Mouse (Mus musculus) granulocyte monocyte progenitor cell, adult 5-6 weeks (primary cell): ENCODE data around the gene Inpp4b. TPM values are rescaled to one million over a fixed set of nuclear protein-coding genes. Genes with fewer than 3 reads are reported as not detected.

Experiments used
- ATAC-seq: replicated peaks from 2 replicates; pipeline ENCODE4 v1.8.0; 2016; ENCODE audit warnings: mild to moderate bottlenecking, moderate TSS enrichment, inconsistent platforms; ENCODE audit not compliant: poor library complexity, severe bottlenecking
- total RNA-seq, 2 experiments: library from RNA; stranded (forward) in 1 of 2; stranded (reverse) in 1 of 2; fragments of 200-712, 200-1000 nt in 1 of 2; fragments of >200 nt in 1 of 2; fragmentation: Nextera tagmentation in 1 of 2; gene quantifications; 2 replicates each; pipeline ENCODE4 v1.2.3; 2014 to 2017

Inpp4b gene
- total RNA-seq, 2 experiments from 2014 or later, result 0.73 to 4.7 TPM

- ATAC-seq, result no peak
These were observed 349.8 kb downstream of the Inpp4b start for GRCm38 (mm10) chr8:81692167-81692566.

DNA sequence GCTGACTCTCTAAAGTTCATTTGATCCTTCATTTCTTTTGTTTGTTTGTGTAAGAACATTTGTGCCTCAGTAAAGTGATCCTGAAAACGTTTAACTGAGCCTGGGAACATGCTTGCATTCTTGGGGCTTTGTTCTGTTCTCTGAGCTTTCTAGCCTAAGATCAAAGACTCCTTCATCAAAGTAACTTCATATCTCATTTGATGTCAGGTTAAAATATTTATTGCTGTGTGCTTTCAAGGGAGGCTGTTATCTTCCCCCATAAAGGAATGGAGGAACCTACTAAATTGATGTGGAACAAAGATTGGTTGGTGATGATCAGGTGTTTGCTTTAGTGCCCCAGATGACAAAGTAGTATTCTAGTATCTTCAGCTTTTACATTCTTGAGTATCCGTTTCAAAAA lies 352.5 kb downstream of the Inpp4b start:
- ATAC-seq, result no peak

DNA sequence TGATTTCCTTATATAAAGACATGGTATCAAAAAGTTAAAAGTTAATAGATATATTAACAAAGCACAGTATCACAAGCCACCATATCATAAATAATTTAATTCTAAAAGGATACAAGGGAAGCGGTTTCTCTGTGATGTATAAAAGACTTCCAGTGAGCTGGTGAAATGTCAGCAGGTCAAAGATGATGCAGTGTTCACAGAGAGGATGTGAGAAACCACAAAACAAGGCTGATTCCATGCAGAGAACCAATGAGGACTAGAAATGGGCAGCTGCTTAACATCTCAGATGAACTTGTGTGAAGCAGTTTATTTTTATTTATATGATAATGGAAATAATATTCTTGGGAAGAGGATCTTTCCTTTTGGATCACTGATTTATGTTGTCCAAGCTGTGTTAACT lies 359.7 kb downstream of the Inpp4b start:
- ATAC-seq, result no peak

DNA sequence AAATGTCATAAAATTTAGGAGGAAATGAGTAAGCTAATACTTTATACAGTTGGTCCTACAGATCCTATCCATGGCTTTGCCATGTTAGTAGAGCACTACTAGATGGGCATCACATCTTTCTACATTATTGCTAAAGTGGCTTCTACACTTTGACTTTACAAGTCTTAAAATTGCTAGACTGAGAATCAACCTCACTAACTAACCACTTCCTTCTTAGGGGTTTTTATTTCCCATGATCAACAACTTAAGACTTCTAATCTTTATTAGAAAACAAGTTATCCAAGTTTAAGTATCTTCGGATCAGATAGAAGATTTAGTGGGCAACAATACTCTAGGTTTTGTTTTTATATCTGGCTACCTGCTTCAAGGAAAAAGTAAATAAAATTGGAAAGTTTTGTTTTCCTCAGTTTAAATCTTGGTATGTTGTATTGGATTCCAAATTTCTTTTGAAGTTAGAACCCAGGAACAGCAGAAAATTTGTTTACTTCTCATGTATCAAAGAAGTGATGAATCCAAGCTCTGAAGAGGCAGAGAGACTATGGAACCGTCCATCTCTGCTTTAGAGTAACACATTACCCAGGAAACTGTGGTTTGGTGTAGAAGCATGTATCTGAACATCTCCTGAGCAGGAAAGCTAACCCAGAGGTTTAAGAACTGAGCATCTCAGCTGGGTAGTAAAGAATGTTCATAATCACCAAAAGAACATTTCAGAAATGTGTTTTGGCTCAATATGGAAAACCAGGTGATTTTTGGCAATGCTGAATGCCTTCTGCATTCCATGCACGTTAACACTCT lies 361.4 kb downstream of the Inpp4b start:
- no peak for ATAC-seq

DNA sequence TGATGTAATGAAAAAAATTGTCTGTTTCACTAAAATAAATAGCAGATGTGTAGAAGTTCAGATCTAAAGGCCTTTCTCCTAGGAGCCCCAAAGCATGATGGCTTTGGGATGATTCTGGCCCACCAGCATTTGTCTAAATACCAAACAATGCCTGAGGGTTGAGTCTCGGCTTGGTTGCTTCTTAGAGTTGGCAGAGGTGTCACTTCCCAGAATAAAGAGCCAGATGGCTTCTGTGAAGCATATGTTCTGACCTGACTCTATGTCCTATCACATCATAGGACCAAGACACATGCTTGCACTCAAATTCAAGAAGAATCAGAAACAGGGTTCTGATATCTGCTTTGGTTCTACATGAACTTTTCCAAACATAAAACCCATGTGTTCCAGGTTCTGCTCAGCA lies 365.1 kb downstream of the Inpp4b start:
- ATAC-seq, result no peak

DNA sequence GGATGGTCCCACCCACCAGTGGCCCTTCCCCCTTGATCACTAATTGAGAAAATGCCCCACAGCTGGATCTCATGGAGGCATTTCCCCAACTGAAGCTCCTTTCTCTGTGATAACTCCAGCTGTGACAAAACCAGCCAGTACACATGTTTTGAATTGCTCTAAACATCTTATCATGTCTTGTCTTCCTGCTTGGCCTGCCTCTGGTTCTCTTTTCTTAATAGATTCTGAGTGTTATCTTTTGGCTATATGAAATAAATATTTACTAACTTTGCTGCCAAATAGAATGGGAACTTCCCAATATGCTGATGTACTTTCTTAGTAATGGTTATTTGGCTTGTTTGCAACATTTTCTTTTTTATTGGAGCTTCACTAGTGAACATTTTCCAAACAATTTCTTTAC lies 389.0 kb downstream of the Inpp4b start:
- ATAC-seq, result no peak

GRCm38 (mm10) chr8:81735655-81736054 lies 393.3 kb downstream of the Inpp4b start:
- no peak for ATAC-seq

DNA sequence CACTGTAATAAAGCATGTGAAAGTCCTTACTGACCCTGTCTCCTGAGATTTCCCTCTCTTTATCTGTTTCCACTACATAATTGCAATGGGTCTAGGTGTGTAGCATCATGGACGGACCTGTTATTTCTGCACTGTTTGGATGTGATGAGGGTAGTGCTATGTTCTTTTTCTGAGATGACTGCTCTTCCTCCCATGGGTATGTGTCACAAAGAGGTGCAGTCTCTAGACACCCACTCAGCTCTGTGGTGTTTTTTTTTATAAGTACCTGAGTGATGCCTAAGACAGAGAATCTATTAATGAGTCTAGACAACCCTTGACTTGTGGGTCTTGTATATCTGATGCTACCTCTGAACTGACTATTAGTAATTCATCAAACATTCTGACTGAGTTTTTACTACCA lies 393.7 kb downstream of the Inpp4b start:
- no peak for ATAC-seq

DNA sequence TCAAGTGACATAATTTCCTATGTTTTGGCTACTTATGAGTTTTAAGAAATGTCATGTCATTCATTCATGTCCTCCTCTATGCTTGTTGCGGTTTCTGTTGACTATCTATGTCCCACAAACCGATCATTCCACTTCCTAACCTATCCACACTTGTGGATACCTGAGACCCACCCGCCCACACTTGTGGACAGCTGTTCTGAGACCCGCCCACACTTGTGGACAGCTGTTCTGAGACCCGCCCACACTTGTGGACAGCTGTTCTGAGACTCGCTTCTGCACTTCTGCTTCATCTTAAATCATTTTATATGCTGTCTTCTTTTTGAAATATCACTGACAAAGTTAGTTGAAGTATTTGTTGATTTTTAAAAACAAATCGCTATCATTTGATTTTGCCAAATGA lies 400.2 kb downstream of the Inpp4b start:
- ATAC-seq, result no peak

GRCm38 (mm10) chr8:81743040-81743439 lies 400.7 kb downstream of the Inpp4b start:
- no peak for ATAC-seq

GRCm38 (mm10) chr8:81745439-81745838 lies 403.1 kb downstream of the Inpp4b start:
- ATAC-seq, result no peak

DNA sequence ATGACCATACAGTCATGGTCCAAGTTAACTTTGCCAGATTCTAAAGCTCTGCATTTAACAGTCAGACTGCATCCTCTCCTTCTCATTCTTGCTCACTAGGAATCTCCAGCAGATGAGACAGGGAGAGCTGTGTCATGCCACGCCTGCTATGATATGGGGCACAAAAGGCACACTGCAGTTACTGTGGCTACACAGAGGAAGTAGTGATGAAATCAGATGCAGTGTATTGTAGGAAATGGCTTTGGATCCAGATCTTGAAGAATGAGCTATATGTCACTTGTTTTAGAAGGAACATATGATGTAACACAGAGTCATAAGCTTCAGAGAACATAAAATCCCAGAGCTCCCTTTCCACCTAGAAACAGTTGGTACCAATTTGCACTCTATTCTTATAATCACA lies 408.8 kb downstream of the Inpp4b start:
- ATAC-seq, result peak; percentile 97

DNA sequence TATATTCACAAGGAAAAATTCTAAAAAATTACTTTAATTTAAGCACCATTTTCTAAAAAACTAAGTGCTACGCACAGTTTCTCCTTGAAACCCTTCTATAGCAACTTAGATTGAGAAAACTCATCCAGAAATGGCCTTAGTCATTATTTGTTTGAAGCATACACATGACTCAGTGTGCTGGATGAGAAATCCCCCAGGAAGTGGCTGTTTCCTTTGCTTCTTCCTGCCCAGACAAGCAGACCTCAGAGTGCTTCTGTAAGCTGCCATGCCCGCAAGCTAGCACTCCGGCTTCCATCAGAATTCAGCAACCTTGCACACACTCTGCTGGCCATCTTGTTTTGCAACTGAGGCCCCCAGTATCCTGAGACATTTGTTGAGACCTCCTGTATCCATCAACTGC lies 414.3 kb downstream of the Inpp4b start:
- peak; percentile 99 for ATAC-seq

DNA sequence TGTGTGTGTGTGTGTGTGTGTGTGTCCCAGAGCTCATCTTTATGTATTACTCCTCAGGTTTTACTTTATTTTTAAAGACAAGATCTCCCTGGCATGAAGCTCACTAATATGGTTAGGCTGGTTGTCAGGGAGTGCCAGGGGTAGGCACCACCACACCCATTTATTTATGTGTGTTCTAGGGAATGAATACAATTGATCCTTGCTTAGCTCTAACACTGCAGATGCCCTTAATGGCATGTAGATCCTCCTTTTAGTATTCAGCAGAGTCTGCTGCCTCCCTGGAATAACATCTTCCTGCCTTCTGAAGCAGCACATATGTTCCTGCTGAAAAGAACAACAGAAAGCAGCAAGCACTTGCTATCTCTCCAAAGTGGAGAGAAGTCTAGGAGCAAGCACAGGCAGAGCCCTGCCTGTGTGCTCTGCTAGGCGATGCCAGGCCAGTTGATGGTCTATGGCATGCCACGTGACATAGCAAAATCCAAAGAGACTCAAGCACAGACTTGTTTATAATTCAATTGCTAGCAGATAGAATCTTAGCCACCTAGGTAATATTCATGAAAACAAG lies 415.3 kb downstream of the Inpp4b start:
- ATAC-seq, result no peak

- no peak for ATAC-seq
These were observed 419.1 kb downstream of the Inpp4b start for GRCm38 (mm10) chr8:81761466-81761865.

- ATAC-seq, result no peak
These were observed 423.7 kb downstream of the Inpp4b start for GRCm38 (mm10) chr8:81766033-81766432.

DNA sequence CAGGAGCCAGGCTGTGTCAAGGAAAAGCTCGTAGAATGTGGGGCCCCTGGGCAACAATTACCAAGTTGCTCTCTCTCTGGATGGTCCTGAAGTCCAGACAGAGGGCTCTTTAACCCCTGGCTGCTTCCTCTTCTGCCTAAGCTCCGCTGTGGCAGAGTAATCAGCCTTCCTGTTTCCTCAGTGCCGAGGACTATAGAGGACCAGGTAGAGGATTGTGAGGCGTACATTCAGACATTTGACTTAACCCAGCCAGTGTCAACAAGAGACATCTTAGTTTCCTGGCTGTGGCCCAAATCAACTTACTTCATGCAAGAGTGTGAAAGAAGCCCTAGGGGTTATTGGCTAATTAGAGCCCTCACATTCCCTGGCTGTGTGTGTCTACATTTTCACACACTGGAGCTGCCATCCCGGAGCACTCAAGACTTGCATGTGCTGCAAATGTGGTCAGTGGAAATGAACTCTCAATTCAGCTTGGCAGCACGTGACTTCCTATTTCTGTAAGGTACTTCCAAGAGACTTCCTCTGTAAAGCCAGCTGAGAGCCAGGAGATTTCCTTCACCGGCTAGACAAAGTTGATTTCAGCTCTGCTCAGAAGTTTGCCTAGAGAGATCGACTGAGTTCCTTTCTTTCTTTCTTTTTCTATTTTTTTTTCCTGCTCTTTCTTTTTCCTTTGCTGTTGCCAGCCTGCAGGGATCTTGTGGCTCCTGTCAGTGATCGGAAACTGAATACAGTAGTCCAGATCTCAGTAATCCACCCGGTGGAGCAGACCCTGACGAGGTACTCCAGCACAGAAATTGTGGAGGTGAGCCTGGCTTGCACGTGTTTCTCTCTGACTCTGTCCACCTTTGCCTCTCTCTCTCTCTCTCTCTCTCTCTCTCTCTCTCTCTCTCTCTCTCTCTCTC lies 425.3 kb downstream of the Inpp4b start:
- ATAC-seq, result peak; percentile 86

- no peak for ATAC-seq
These were observed 425.9 kb downstream of the Inpp4b start for GRCm38 (mm10) chr8:81768313-81768675.

- ATAC-seq, result no peak
These were observed 426.5 kb downstream of the Inpp4b start for GRCm38 (mm10) chr8:81768731-81769445.

DNA sequence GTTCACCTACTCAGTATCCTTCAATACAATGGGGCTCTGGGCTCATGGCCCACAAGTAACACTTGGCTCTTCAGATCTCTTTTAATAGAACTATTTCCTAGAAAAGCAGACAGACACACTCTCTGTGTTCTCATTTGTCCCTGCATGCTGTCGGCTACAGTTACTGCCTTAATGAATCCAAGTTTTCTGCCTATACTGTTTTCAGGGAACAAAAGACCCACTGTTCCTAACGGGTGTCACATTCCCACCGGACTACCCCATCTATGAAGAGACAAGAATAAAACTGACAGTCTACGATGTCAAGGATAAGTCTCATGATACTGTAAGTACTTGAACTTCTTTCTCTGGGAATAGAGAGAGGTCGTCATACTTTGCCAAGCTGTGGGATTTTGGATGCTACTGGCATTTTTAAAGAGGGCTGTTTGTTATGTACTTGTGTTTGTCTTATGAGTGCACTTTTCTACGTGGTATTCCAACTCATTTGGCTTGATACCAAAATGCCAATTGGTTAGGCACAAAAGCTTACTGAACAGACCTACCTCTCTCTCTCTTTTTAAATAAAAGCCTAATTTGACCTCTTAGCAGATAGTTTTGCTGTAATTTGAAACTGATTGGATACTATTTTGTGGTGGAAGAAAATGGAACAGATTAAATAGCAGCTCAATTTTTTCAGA lies 428.4 kb downstream of the Inpp4b start:
- no peak for ATAC-seq
